Mouse (Mus musculus) CH12.LX (cell line): ENCODE measurements around the gene Siah3. TPM values are rescaled to one million over a fixed set of nuclear protein-coding genes. Genes with fewer than 3 reads are reported as not detected.

Source experiments
- DNase-seq: peaks from one replicate; pipeline ENCODE4 v3.0.0-alpha.2; 2013; ENCODE audit errors: extremely low read depth
- H3K27ac ChIP-seq: 2 replicates; pipeline ENCODE4 v1.5.1; 2012; ENCODE audit warnings: low read depth, mild to moderate bottlenecking, control low read depth, moderate library complexity; ENCODE audit not compliant: insufficient read depth
- H3K27me3 ChIP-seq: replicated peaks from 2 replicates; pipeline ENCODE3; 2012; ENCODE audit warnings: inconsistent platforms
- H3K36me3 ChIP-seq, 2 experiments: replicated peaks in 1 of 2; 2 replicates each; pipeline versions ENCODE3 to v1.6.1; 2012; ENCODE audit warnings: inconsistent platforms in 1 of 2, low read length in 1 of 2, mild to moderate bottlenecking in 1 of 2, mixed read lengths in 1 of 2, moderate library complexity in 1 of 2; ENCODE audit not compliant: control insufficient read depth in 1 of 2, insufficient read depth in 1 of 2
- H3K4me1 ChIP-seq, 2 experiments: 2 replicates each; pipeline ENCODE4 v1.6.1; 2012; ENCODE audit warnings: inconsistent platforms in 1 of 2, moderate library complexity in 1 of 2; ENCODE audit not compliant: insufficient read depth in 2 of 2, control insufficient read depth in 1 of 2
- H3K4me2 ChIP-seq: 2 replicates; pipeline ENCODE4 v1.6.1; 2012; ENCODE audit warnings: low read depth, mild to moderate bottlenecking, control low read depth; ENCODE audit not compliant: poor library complexity, insufficient read depth, severe bottlenecking
- H3K4me3 ChIP-seq, 3 experiments: fragments of 150-350 bp in 1 of 3; sonication (generic) in 1 of 3; replicated peaks in 1 of 3; 2 replicates each; pipeline versions ENCODE3 to v1.5.1; 2011 to 2012; ENCODE audit warnings: low read depth in 2 of 3, low read length in 2 of 3, mild to moderate bottlenecking in 2 of 3, moderate library complexity in 2 of 3, control low read depth in 1 of 3, improper control_type of control experiment in 1 of 3, inconsistent platforms in 1 of 3, mixed read lengths in 1 of 3; ENCODE audit not compliant: poor library complexity in 1 of 3
- H3K79me2 ChIP-seq: replicated peaks from 2 replicates; pipeline ENCODE4 v1.6.1; 2012; ENCODE audit warnings: mild to moderate bottlenecking, moderate library complexity; ENCODE audit not compliant: control insufficient read depth, poor library complexity, insufficient read depth, severe bottlenecking; ENCODE audit errors: extremely low read depth
- H3K9ac ChIP-seq: 2 replicates; pipeline ENCODE4 v1.6.1; 2012; ENCODE audit warnings: low read depth, mild to moderate bottlenecking, control low read depth, moderate library complexity; ENCODE audit not compliant: insufficient read depth
- H3K9me3 ChIP-seq: replicated peaks from 2 replicates; pipeline ENCODE3; 2012; ENCODE audit warnings: low read length, inconsistent platforms, mixed read lengths
- CHD2 ChIP-seq: IDR thresholded peaks from 2 replicates; pipeline ENCODE4 v1.6.1; 2011; ENCODE audit warnings: low read length, improper control_type of control experiment
- CTCF ChIP-seq, 2 experiments: IDR thresholded peaks in 1 of 2; conservative IDR thresholded peaks in 1 of 2; 2 replicates each; pipeline ENCODE4 v1.5.1; 2011 to 2012; ENCODE audit warnings: low read depth in 2 of 2, low read length in 2 of 2, improper control_type of control experiment in 1 of 2, inconsistent platforms in 1 of 2, mild to moderate bottlenecking in 1 of 2, moderate library complexity in 1 of 2
- E2F4 ChIP-seq: IDR thresholded peaks from 2 replicates; pipeline ENCODE4 v1.6.1; 2011; ENCODE audit warnings: low read depth, low read length, improper control_type of control experiment; ENCODE audit not compliant: insufficient replicate concordance
- ETS1 ChIP-seq: conservative IDR thresholded peaks from 2 replicates; pipeline ENCODE4 v1.6.1; 2012; ENCODE audit warnings: low read depth, mild to moderate bottlenecking, inconsistent platforms, low read length, improper control_type of control experiment, moderate library complexity
- HCFC1 ChIP-seq: IDR thresholded peaks from 2 replicates; pipeline ENCODE4 v1.6.1; 2012; ENCODE audit warnings: low read depth, mild to moderate bottlenecking, inconsistent platforms, low read length, improper control_type of control experiment
- JUN ChIP-seq: IDR thresholded peaks from 2 replicates; pipeline ENCODE4 v1.6.1; 2011; ENCODE audit warnings: low read depth, mild to moderate bottlenecking, low read length, improper control_type of control experiment, moderate library complexity; ENCODE audit not compliant: insufficient read depth
- JUND ChIP-seq: conservative IDR thresholded peaks from 2 replicates; pipeline ENCODE4 v1.6.1; 2011; ENCODE audit warnings: low read depth, low read length, improper control_type of control experiment
- MAFK ChIP-seq: IDR thresholded peaks from 2 replicates; pipeline ENCODE4 v1.6.1; 2011; ENCODE audit warnings: low read length, improper control_type of control experiment; ENCODE audit not compliant: insufficient replicate concordance
- MAX ChIP-seq: IDR thresholded peaks from 2 replicates; pipeline ENCODE4 v1.6.1; 2011; ENCODE audit warnings: low read length, improper control_type of control experiment
- MAZ ChIP-seq: IDR thresholded peaks from 2 replicates; pipeline ENCODE4 v1.6.1; 2012; ENCODE audit warnings: low read depth, mild to moderate bottlenecking, inconsistent platforms, low read length, improper control_type of control experiment, moderate library complexity
- MEF2A ChIP-seq: IDR thresholded peaks from 2 replicates; pipeline ENCODE4 v1.6.1; 2014; ENCODE audit warnings: low read depth, mild to moderate bottlenecking, inconsistent platforms, low read length, improper control_type of control experiment, borderline replicate concordance
- MXI1 ChIP-seq: IDR thresholded peaks from 2 replicates; pipeline ENCODE4 v1.6.1; 2011; ENCODE audit warnings: mild to moderate bottlenecking, low read depth, low read length, improper control_type of control experiment
- MYC ChIP-seq: IDR thresholded peaks from 2 replicates; pipeline ENCODE4 v1.6.1; 2011; ENCODE audit warnings: low read depth, mild to moderate bottlenecking, improper control_type of control experiment, low read length
- PAX5 ChIP-seq: IDR thresholded peaks from 2 replicates; pipeline ENCODE4 v1.6.1; 2012; ENCODE audit warnings: low read length, inconsistent platforms, mixed read lengths
- POLR2A ChIP-seq: IDR thresholded peaks from 2 replicates; pipeline ENCODE4 v1.6.1; 2011; ENCODE audit warnings: low read depth, mild to moderate bottlenecking, improper control_type of control experiment, low read length
- POLR2AphosphoS2 ChIP-seq: IDR thresholded peaks from 2 replicates; pipeline ENCODE4 v1.6.1; 2011; ENCODE audit warnings: low read depth, low read length, improper control_type of control experiment
- RAD21 ChIP-seq: IDR thresholded peaks from 2 replicates; pipeline ENCODE4 v1.6.1; 2011; ENCODE audit warnings: low read depth, mild to moderate bottlenecking, low read length, improper control_type of control experiment, moderate library complexity
- RCOR1 ChIP-seq: conservative IDR thresholded peaks from 2 replicates; pipeline ENCODE4 v1.6.1; 2012; ENCODE audit warnings: low read depth, mild to moderate bottlenecking, inconsistent platforms, low read length, improper control_type of control experiment
- SIN3A ChIP-seq: IDR thresholded peaks from 2 replicates; pipeline ENCODE4 v1.6.1; 2012; ENCODE audit warnings: low read length, improper control_type of control experiment, inconsistent platforms
- SMC3 ChIP-seq: IDR thresholded peaks from 2 replicates; pipeline ENCODE4 v1.6.1; 2011; ENCODE audit warnings: low read depth, low read length, improper control_type of control experiment
- TBP ChIP-seq: conservative IDR thresholded peaks from 2 replicates; pipeline ENCODE4 v1.6.1; 2011; ENCODE audit warnings: low read depth, low read length, improper control_type of control experiment
- TCF12 ChIP-seq: IDR thresholded peaks from 2 replicates; pipeline ENCODE4 v1.6.1; 2014; ENCODE audit warnings: low read depth, mild to moderate bottlenecking, inconsistent platforms, low read length, improper control_type of control experiment
- USF1 ChIP-seq: IDR thresholded peaks from 2 replicates; pipeline ENCODE4 v1.6.1; 2014; ENCODE audit warnings: low read depth, mild to moderate bottlenecking, inconsistent platforms, low read length, improper control_type of control experiment
- dilution Hi-C: fragments of 300-500 bp; cut with MboI; formaldehyde crosslinking; loops from 2 replicates; pipeline ENCODE4 v1.14.3; 2020; ENCODE audit warnings: low sequenced_read_pairs; ENCODE audit not compliant: extremely low pct_unique_long_range_greater_than_20kb, extremely low pct_ligation_motif_present
- in situ Hi-C: fragments of 300-500 bp; cut with MboI; formaldehyde crosslinking; loops from 3 replicates; pipeline ENCODE4 v1.14.3; 2019; ENCODE audit warnings: low sequenced_read_pairs, low pct_ligation_motif_present, low pct_unique_long_range_greater_than_20kb, mixed read lengths
- polyA plus RNA-seq: library from polyadenylated mRNA; unstranded; fragments of >175 nt; gene quantifications from 2 replicates; pipeline ENCODE4 v1.2.1, GENCODE M21; 2012; ENCODE audit warnings: low read depth; ENCODE audit not compliant: insufficient read length
- total RNA-seq, 2 experiments: library from RNA; depleted of rRNA; stranded (reverse); fragments of 300-350 nt in 1 of 2; fragments of >200 nt in 1 of 2; gene quantifications; 2 replicates each; pipeline ENCODE4 v1.2.3; 2012 to 2014

Siah3 gene
- total and polyA plus RNA-seq, 3 experiments = not detected

GRCm38 (mm10) chr14:75419876-75420275 lies 35.9 kb upstream of the Siah3 start:
- no peaks in the 10 kb centered on the region for H3K9me3 ChIP-seq
- H3K4me3 ChIP-seq = no peak overlapping the region
- no peak for DNase-seq
- H3K9ac ChIP-seq = no peak overlapping the region
- H3K27me3 ChIP-seq = peaks cover 2% of the 10 kb centered on the region
- H3K4me2 ChIP-seq = no peak overlapping the region
- no peaks in the 10 kb centered on the region for H3K79me2 ChIP-seq
- no peak overlapping the region for H3K27ac ChIP-seq
- dilution Hi-C loops (no loop called here), in situ Hi-C loops (no loop called here)
- TF ChIP-seq MAZ = no peak
- no peak for TF ChIP-seq CTCF (conservative IDR thresholded peaks at IDR 0.05 in 1 of 2, IDR thresholded peaks at IDR 0.05 in 1 of 2; ENCODE audit: low read depth in 2 of 2, low read length in 2 of 2)
- no peak for TF ChIP-seq MYC
- no peak for TF ChIP-seq MEF2A
- no peak for TF ChIP-seq JUND
- no peak for TF ChIP-seq MXI1
- no peak for TF ChIP-seq MAX
- no peak for TF ChIP-seq POLR2A
- TF ChIP-seq E2F4 = no peak
- no peak for TF ChIP-seq PAX5
- no peak for TF ChIP-seq TBP
- TF ChIP-seq MAFK = no peak
- H3K4me1 ChIP-seq = 0 out of 4 replicates have a peak, but pooled peaks cover 2 to 5% of the 10 kb centered on the region in 2 experiments
- no peaks in the 10 kb centered on the region for H3K36me3 ChIP-seq

GRCm38 (mm10) chr14:75420811-75421210 lies 35.0 kb upstream of the Siah3 start:
- Histone ChIP-seq H3K4me3 (no peak overlapping the region), H3K27me3 (no peaks in the 10 kb centered on the region), H3K9me3 (no peaks in the 10 kb centered on the region), H3K4me2 (no peak overlapping the region), H3K36me3 (no peaks in the 10 kb centered on the region), H3K4me1 (0 out of 4 replicates have a peak, but pooled peaks cover 2 to 5% of the 10 kb centered on the region in 2 experiments), H3K27ac (no peak overlapping the region), H3K9ac (no peak overlapping the region; the same call in 1 of the 2 replicates)
- in situ Hi-C loops (no loop called here), dilution Hi-C loops (no loop called here)
- TF ChIP-seq CTCF (conservative IDR thresholded peaks at IDR 0.05 in 1 of 2, IDR thresholded peaks at IDR 0.05 in 1 of 2; ENCODE audit: low read depth in 2 of 2, low read length in 2 of 2) = no peak
- TF ChIP-seq USF1 = no peak
- TF ChIP-seq SMC3 = no peak
- no peak for TF ChIP-seq SIN3A
- TF ChIP-seq TBP = no peak
- no peak for TF ChIP-seq MAZ
- TF ChIP-seq RAD21 = no peak
- no peak for TF ChIP-seq HCFC1
- TF ChIP-seq POLR2AphosphoS2 = no peak
- TF ChIP-seq E2F4 = no peak
- TF ChIP-seq TCF12 = no peak
- TF ChIP-seq ETS1 = no peak
- TF ChIP-seq RCOR1 = no peak
- TF ChIP-seq MAX = no peak
- TF ChIP-seq MAFK = no peak
- TF ChIP-seq CHD2 = no peak
- no peak for TF ChIP-seq JUN
- TF ChIP-seq MEF2A = no peak
- TF ChIP-seq, all 38 proteins: peak for 0
- DNase-seq = peak; percentile 13
- H3K79me2 ChIP-seq = no peaks in the 10 kb centered on the region
